Mouse (Mus musculus) kidney, adult 2 months (tissue): ENCODE data around the gene Fcrlb. TPM values are rescaled to one million over a fixed set of nuclear protein-coding genes. Genes with fewer than 3 reads are reported as not detected.

ENCODE experiments used
- DNase-seq: peaks from one replicate; pipeline ENCODE4 v3.0.0; 2021
- H3K27ac ChIP-seq: fragments of 200-500 bp; 2 replicates; pipeline ENCODE4 v1.5.1; 2012; ENCODE audit warnings: low read depth, low read length, control low read depth, inconsistent platforms; ENCODE audit not compliant: insufficient read depth
- H3K27me3 ChIP-seq: fragments of 200-500 bp; replicated peaks from 2 replicates; pipeline ENCODE4 v1.6.1; 2012; ENCODE audit warnings: mild to moderate bottlenecking, moderate library complexity, low read length, inconsistent platforms; ENCODE audit not compliant: control insufficient read depth, insufficient read depth
- H3K36me3 ChIP-seq: fragments of 200-500 bp; 2 replicates; pipeline ENCODE4 v1.6.1; 2012; ENCODE audit warnings: mild to moderate bottlenecking, moderate library complexity, low read length, inconsistent platforms; ENCODE audit not compliant: control insufficient read depth, insufficient read depth
- H3K4me1 ChIP-seq: fragments of 200-500 bp; 2 replicates; pipeline ENCODE4 v1.6.1; 2011; ENCODE audit warnings: low read length; ENCODE audit not compliant: control insufficient read depth, insufficient read depth
- H3K4me3 ChIP-seq: fragments of 200-500 bp; 2 replicates; pipeline ENCODE4 v1.5.1; 2011; ENCODE audit warnings: mild to moderate bottlenecking, low read depth, low read length, control low read depth; ENCODE audit not compliant: insufficient read depth
- CTCF ChIP-seq: fragments of 200-500 bp; conservative IDR thresholded peaks from 2 replicates; pipeline ENCODE4 v1.5.1; 2011; ENCODE audit warnings: low read depth, mild to moderate bottlenecking, control low read depth, low read length, moderate library complexity, mixed read lengths; ENCODE audit not compliant: insufficient read depth, insufficient read length
- POLR2A ChIP-seq: fragments of 200-500 bp; IDR thresholded peaks from one replicate; pipeline ENCODE4 v1.6.1; 2011; ENCODE audit warnings: low read depth, low read length, control low read depth
- WGBS: fragments of 180-500 bp; shearing (Covaris S2); methylation state at CpG from one replicate; pipeline ENCODE4 v1.1.7; 2018; 5-methylcytosine and 5-hydroxymethylcytosine counted together
- polyA plus RNA-seq: library from polyadenylated mRNA; depleted of rRNA; stranded (reverse); fragments of >200 nt; gene quantifications from 2 replicates; pipeline ENCODE4 v1.2.3, GENCODE M21; 2012

The Fcrlb gene
- polyA plus RNA-seq, 1 experiment, result 0.31 TPM

GRCm38 (mm10) chr1:170868107-170868904 lies 44.4 kb downstream of the Fcrlb start:
- H3K4me1 ChIP-seq, result peaks cover 4% of the 10 kb centered on the region; the same call in 1 of the 2 replicates
- H3K27me3 ChIP-seq, result no peaks in the 10 kb centered on the region
- H3K36me3 ChIP-seq, result no peaks in the 10 kb centered on the region
- WGBS, result under 1% methylated on average over 33 of the region's 33 CpGs
- H3K4me3 ChIP-seq, result peak overlapping the region; percentile 98
- no peak overlapping the region for H3K27ac ChIP-seq
- TF ChIP-seq CTCF (no peak), POLR2A (no peak)
- DNase-seq, result peak; percentile 93

GRCm38 (mm10) chr1:170867691-170868105 lies 45.0 kb downstream of the Fcrlb start, which contains the start of gene Atf6:
Atf6 (minus strand) TSS chr1:170867771.
- peak within 1 kb of the TSS; percentile 98 for H3K4me3 ChIP-seq
- under 1% methylated on average over 25 of the region's 25 CpGs for WGBS
- no peaks in the 10 kb centered on the region for H3K27me3 ChIP-seq
- 0 out of 2 replicates have a peak, but pooled peaks cover 4% of the 10 kb centered on the region for H3K4me1 ChIP-seq
- no peaks in the 10 kb centered on the region for H3K36me3 ChIP-seq
- TF ChIP-seq POLR2A (no peak), CTCF (no peak)
- peak; percentile 98 for DNase-seq
- peak within 1 kb of the TSS; percentile 59 for H3K27ac ChIP-seq

GRCm38 (mm10) chr1:170866992-170867690 lies 45.6 kb downstream of the Fcrlb start:
- Histone ChIP-seq H3K27ac (peak overlapping the region; percentile 59), H3K4me1 (0 out of 2 replicates have a peak, but pooled peaks cover 4% of the 10 kb centered on the region), H3K27me3 (no peaks in the 10 kb centered on the region), H3K4me3 (peak overlapping the region; percentile 98), H3K36me3 (no peaks in the 10 kb centered on the region)
- peak; percentile 28 for DNase-seq
- TF ChIP-seq CTCF (no peak), POLR2A (no peak)
- 1% methylated on average over 30 of the region's 30 CpGs for WGBS

- Histone ChIP-seq H3K36me3 (no peaks in the 10 kb centered on the region), H3K27ac (no peak overlapping the region), H3K4me3 (no peak overlapping the region), H3K27me3 (no peaks in the 10 kb centered on the region), H3K4me1 (0 out of 2 replicates have a peak, but pooled peaks cover 4% of the 10 kb centered on the region)
- WGBS, result 63% methylated on average over 5 of the region's 5 CpGs
- no peak for TF ChIP-seq CTCF
- TF ChIP-seq POLR2A, result no peak
- DNase-seq, result no peak
These were observed 47.3 kb downstream of the Fcrlb start for GRCm38 (mm10) chr1:170865406-170865805.

- 56% methylated on average over 3 of the region's 3 CpGs for WGBS
- Histone ChIP-seq H3K4me1 (0 out of 2 replicates have a peak, but pooled peaks cover 4% of the 10 kb centered on the region), H3K27me3 (no peaks in the 10 kb centered on the region), H3K36me3 (no peaks in the 10 kb centered on the region), H3K4me3 (no peak overlapping the region), H3K27ac (no peak overlapping the region)
- TF ChIP-seq POLR2A, result no peak
- no peak for TF ChIP-seq CTCF
- DNase-seq, result peak; percentile 50
These were observed 48.0 kb downstream of the Fcrlb start for GRCm38 (mm10) chr1:170864754-170865153.

GRCm38 (mm10) chr1:170864234-170864633 lies 48.5 kb downstream of the Fcrlb start:
- 0 out of 2 replicates have a peak, but pooled peaks cover 4% of the 10 kb centered on the region for H3K4me1 ChIP-seq
- no peaks in the 10 kb centered on the region for H3K27me3 ChIP-seq
- no peak overlapping the region for H3K27ac ChIP-seq
- no peak for TF ChIP-seq CTCF
- TF ChIP-seq POLR2A, result no peak
- H3K4me3 ChIP-seq, result no peak overlapping the region
- no peak for DNase-seq
- H3K36me3 ChIP-seq, result no peaks in the 10 kb centered on the region

- 53% methylated on average over 4 of the region's 4 CpGs for WGBS
- Histone ChIP-seq H3K4me1 (0 out of 2 replicates have a peak, but pooled peaks cover 4% of the 10 kb centered on the region), H3K4me3 (no peak overlapping the region), H3K27ac (no peak overlapping the region), H3K27me3 (no peaks in the 10 kb centered on the region), H3K36me3 (no peaks in the 10 kb centered on the region)
- no peak for DNase-seq
- TF ChIP-seq POLR2A (no peak), CTCF (no peak)
These were observed 49.7 kb downstream of the Fcrlb start for GRCm38 (mm10) chr1:170863033-170863432.
